Mouse (Mus musculus): Measurements from ENCODE around the gene Zc3h12d. TPM values are rescaled to one million over a fixed set of nuclear protein-coding genes. Genes with fewer than 3 reads are reported as not detected.

The Zc3h12d gene
- polyA plus RNA-seq (2012; rRNA removed) = 6.5 and 10.3 TPM in 2 replicates

GRCm38 (mm10) chr10:7832171-7832676, at the start of gene Zc3h12d:
Zc3h12d (plus strand) TSS chr10:7832470.
- peak; percentile 87 for DNase-seq (ENCODE audit: low read depth, low spot score)
- WGBS = under 1% methylated on average over 15 of the region's 15 CpGs

GRCm38 (mm10) chr10:7787319-7787718, 45.0 kb upstream of the Zc3h12d start:
- peak; percentile 88 for DNase-seq (ENCODE audit: low read depth, low spot score)
- 13% methylated on average over 2 of the region's 2 CpGs for WGBS

- under 1% methylated on average over 10 of the region's 10 CpGs for WGBS
- no peak for DNase-seq (ENCODE audit: low read depth, low spot score)
Measured at GRCm38 (mm10) chr10:7792254-7792750, 40.0 kb upstream of the Zc3h12d start.

GRCm38 (mm10) chr10:7792751-7793385, 39.4 kb upstream of the Zc3h12d start, which contains the start of the genes Ginm1 and Ppil4:
Ginm1 (minus strand) TSS chr10:7792824.
Ppil4 (plus strand) TSS chr10:7792891.
- peak; percentile 54 for DNase-seq (ENCODE audit: low read depth, low spot score)
- under 1% methylated on average over 52 of the region's 52 CpGs for WGBS

GRCm38 (mm10) chr10:7801258-7801657, 31.0 kb upstream of the Zc3h12d start:
- WGBS = 90% methylated on average over 3 of the region's 3 CpGs
- no peak for DNase-seq (ENCODE audit: low read depth, low spot score)

- 67% methylated on average over 2 of the region's 2 CpGs for WGBS
Measured at GRCm38 (mm10) chr10:7802519-7803140, 29.6 kb upstream of the Zc3h12d start.

GRCm38 (mm10) chr10:7809937-7810336, 22.3 kb upstream of the Zc3h12d start:
- peak; percentile 67 for DNase-seq (ENCODE audit: low read depth, low spot score)
- 43% methylated on average over 2 of the region's 2 CpGs for WGBS

More at GRCm38 (mm10) chr10:7802519-7803140, 29.6 kb upstream of the Zc3h12d start:
- no peak for DNase-seq (ENCODE audit: low read depth, low spot score)

GRCm38 (mm10) chr10:7816476-7816875, 15.8 kb upstream of the Zc3h12d start:
- 52% methylated on average over 2 of the region's 2 CpGs for WGBS
- DNase-seq (ENCODE audit: low read depth, low spot score) = no peak

- 86% methylated on average over 4 of the region's 4 CpGs for WGBS
- DNase-seq (ENCODE audit: low read depth, low spot score) = no peak
Measured at GRCm38 (mm10) chr10:7818676-7819075, 13.6 kb upstream of the Zc3h12d start.

GRCm38 (mm10) chr10:7819156-7819555, 13.1 kb upstream of the Zc3h12d start:
- 91% methylated on average over 4 of the region's 4 CpGs for WGBS
- no peak for DNase-seq (ENCODE audit: low read depth, low spot score)

GRCm38 (mm10) chr10:7819603-7820002, 12.7 kb upstream of the Zc3h12d start:
- 84% methylated on average over 4 of the region's 4 CpGs for WGBS
- DNase-seq (ENCODE audit: low read depth, low spot score) = no peak

- DNase-seq (ENCODE audit: low read depth, low spot score) = no peak
- WGBS = 79% methylated on average over 5 of the region's 5 CpGs
Measured at GRCm38 (mm10) chr10:7820171-7820570, 12.1 kb upstream of the Zc3h12d start.

GRCm38 (mm10) chr10:7821981-7822380, 10.3 kb upstream of the Zc3h12d start:
- WGBS = 94% methylated on average over 12 of the region's 12 CpGs
- DNase-seq (ENCODE audit: low read depth, low spot score) = no peak

GRCm38 (mm10) chr10:7824663-7825280, 7.5 kb upstream of the Zc3h12d start:
- DNase-seq (ENCODE audit: low read depth, low spot score) = no peak
- 77% methylated on average over 9 of the region's 9 CpGs for WGBS

- WGBS = 94% methylated on average over 4 of the region's 4 CpGs
Measured at GRCm38 (mm10) chr10:7825281-7825665, 7.0 kb upstream of the Zc3h12d start.

GRCm38 (mm10) chr10:7826106-7826505, 6.2 kb upstream of the Zc3h12d start:
- DNase-seq (ENCODE audit: low read depth, low spot score) = no peak

More at GRCm38 (mm10) chr10:7825281-7825665, 7.0 kb upstream of the Zc3h12d start:
- no peak for DNase-seq (ENCODE audit: low read depth, low spot score)

GRCm38 (mm10) chr10:7833377-7834165, 1.3 kb downstream of the Zc3h12d start:
- DNase-seq (ENCODE audit: low read depth, low spot score) = no peak
- WGBS = 83% methylated on average over 9 of the region's 9 CpGs

More at GRCm38 (mm10) chr10:7826106-7826505, 6.2 kb upstream of the Zc3h12d start:
- 90% methylated on average over 9 of the region's 9 CpGs for WGBS

GRCm38 (mm10) chr10:7834671-7835225, 2.5 kb downstream of the Zc3h12d start:
- WGBS = 66% methylated on average over 10 of the region's 10 CpGs
- DNase-seq (ENCODE audit: low read depth, low spot score) = no peak

GRCm38 (mm10) chr10:7836902-7837301, 4.6 kb downstream of the Zc3h12d start:
- WGBS = 80% methylated on average over 2 of the region's 2 CpGs
- DNase-seq (ENCODE audit: low read depth, low spot score) = no peak

Measured in large intestine, adult 2 months (tissue).